Comparison of ENCODE assay signal across 8 mouse cellular contexts in genomic region chr5:139199995-139200769, GRCm38 (mm10). TPM values are rescaled to one million over a fixed set of nuclear protein-coding genes. Genes with fewer than 3 reads are reported as not detected.
DNase-seq lines count a peak whose midpoint lies in the region; ATAC-seq and TF ChIP-seq lines count a peak whose summit lies in the region.

Gene Sun1 (plus strand): TSS chr5:139200637.

- peak within 1 kb of the TSS; percentile 90 for H3K4me2 ChIP-seq in heart, embryonic 12.5 days
- H3K4me2 ChIP-seq in kidney, postnatal 0 days (ENCODE audit: low read length), result peak within 1 kb of the TSS; percentile 98
- H3K4me2 ChIP-seq in liver, embryonic 11.5 days, result peak within 1 kb of the TSS; percentile 93
- peak within 1 kb of the TSS; percentile 94 for H3K4me2 ChIP-seq in stomach, embryonic 14.5 days (replicated peaks; ENCODE audit: low read depth, low read length)

- H3K9me3 ChIP-seq in heart, embryonic 12.5 days (replicated peaks), result no peaks in the 10 kb centered on the region
- no peaks in the 10 kb centered on the region for H3K9me3 ChIP-seq in kidney, postnatal 0 days (replicated peaks; ENCODE audit: low read length)
- no peaks in the 10 kb centered on the region for H3K9me3 ChIP-seq in liver, embryonic 11.5 days (ENCODE audit: control insufficient read depth, low read length)
- no peaks in the 10 kb centered on the region for H3K9me3 ChIP-seq in stomach, embryonic 14.5 days (ENCODE audit: control insufficient read depth, low read depth, low read length)

- H3K9ac ChIP-seq in heart, embryonic 12.5 days, result peak within 1 kb of the TSS; percentile 86
- H3K9ac ChIP-seq in kidney, postnatal 0 days (ENCODE audit: low read depth, low read length), result peak within 1 kb of the TSS; percentile 83
- H3K9ac ChIP-seq in liver, embryonic 11.5 days (ENCODE audit: low read depth, low read length), result peak within 1 kb of the TSS; percentile 92
- H3K9ac ChIP-seq in stomach, embryonic 14.5 days (replicated peaks; ENCODE audit: low read depth, low read length), result peak within 1 kb of the TSS; percentile 86

- peak; percentile 83 for ATAC-seq in erythroid progenitor cell, adult 5-6 weeks (replicated peaks; ENCODE audit: low FRiP score, poor library complexity, severe bottlenecking)
- peak; percentile 96 for ATAC-seq in heart, embryonic 12.5 days (ENCODE audit: insufficient number of reproducible peaks, low FRiP score)
- ATAC-seq in kidney, postnatal 0 days (replicated peaks; ENCODE audit: low FRiP score, low read depth), result peak; percentile 100
- peak; percentile 91 for ATAC-seq in liver, embryonic 11.5 days (replicated peaks; ENCODE audit: low FRiP score)
- ATAC-seq in stomach, embryonic 14.5 days (ENCODE audit: insufficient number of reproducible peaks, insufficient read depth, low FRiP score, low read depth), result peak; percentile 99

- peak within 1 kb of the TSS; percentile 87 for H3K27ac ChIP-seq in heart, embryonic 12.5 days (ENCODE audit: poor library complexity, severe bottlenecking)
- H3K27ac ChIP-seq in kidney, postnatal 0 days, result peak within 1 kb of the TSS; percentile 88
- peak within 1 kb of the TSS; percentile 92 for H3K27ac ChIP-seq in liver, embryonic 11.5 days (ENCODE audit: low read depth, low read length)
- peak within 1 kb of the TSS; percentile 85 for H3K27ac ChIP-seq in stomach, embryonic 14.5 days (ENCODE audit: low read length)

- no peak for TF ChIP-seq CTCF in kidney, postnatal 0 days (IDR thresholded peaks at IDR 0.05; ENCODE audit: low read depth)

- peak; percentile 98 for DNase-seq in CD4-positive helper T cell, adult 2 months (ENCODE audit: low read depth, low spot score)
- peak; percentile 96 for DNase-seq in brain, embryonic 18.5 days (ENCODE audit: low read depth, low spot score)
- peak; percentile 98 for DNase-seq in kidney, postnatal 0 days (ENCODE audit: low spot score)
- DNase-seq in liver, embryonic 11.5 days (ENCODE audit: low spot score), result peak; percentile 99
- peak; percentile 98 for DNase-seq in naive thymus-derived CD4-positive, alpha-beta T cell, adult 2 months (ENCODE audit: low read depth)

- WGBS in heart, embryonic 12.5 days, result under 1% methylated on average over 63 of the region's 64 CpGs
- 1% methylated on average over 62 of the region's 64 CpGs for WGBS in kidney, postnatal 0 days
- WGBS in liver, embryonic 11.5 days, result under 1% methylated on average over 64 of the region's 64 CpGs
- 1% methylated on average over 63 of the region's 64 CpGs for WGBS in stomach, embryonic 14.5 days

- H3K36me3 ChIP-seq in heart, embryonic 12.5 days, result no peaks in the 10 kb centered on the region
- no peaks in the 10 kb centered on the region for H3K36me3 ChIP-seq in kidney, postnatal 0 days (ENCODE audit: insufficient read depth, low read length)
- H3K36me3 ChIP-seq in liver, embryonic 11.5 days (ENCODE audit: control insufficient read depth, insufficient read depth, low read length), result peaks cover 2% of the 10 kb centered on the region; the same call in 1 of the 2 replicates
- H3K36me3 ChIP-seq in stomach, embryonic 14.5 days (ENCODE audit: control insufficient read depth, insufficient read depth, low read length), result no peaks in the 10 kb centered on the region

- H3K4me1 ChIP-seq in heart, embryonic 12.5 days (replicated peaks), result peaks cover 29% of the 10 kb centered on the region
- peaks cover 13% of the 10 kb centered on the region; the same call in 1 of the 2 replicates for H3K4me1 ChIP-seq in kidney, postnatal 0 days (replicated peaks; ENCODE audit: insufficient read depth, low read length)
- peaks cover 38% of the 10 kb centered on the region for H3K4me1 ChIP-seq in liver, embryonic 11.5 days (replicated peaks; ENCODE audit: control insufficient read depth, insufficient read depth, low read length)
- peaks cover 18% of the 10 kb centered on the region for H3K4me1 ChIP-seq in stomach, embryonic 14.5 days (ENCODE audit: control insufficient read depth, insufficient read depth, low read length)

- no peaks in the 10 kb centered on the region for H3K27me3 ChIP-seq in heart, embryonic 12.5 days (replicated peaks)
- no peaks in the 10 kb centered on the region for H3K27me3 ChIP-seq in kidney, postnatal 0 days (ENCODE audit: insufficient read depth, low read length)
- H3K27me3 ChIP-seq in liver, embryonic 11.5 days (replicated peaks; ENCODE audit: control insufficient read depth, insufficient read depth, low read length), result no peaks in the 10 kb centered on the region
- no peaks in the 10 kb centered on the region for H3K27me3 ChIP-seq in stomach, embryonic 14.5 days (ENCODE audit: control insufficient read depth, insufficient read depth, low read length)

- peak within 1 kb of the TSS; percentile 70 for H3K4me3 ChIP-seq in heart, embryonic 12.5 days
- peak within 1 kb of the TSS; percentile 87 for H3K4me3 ChIP-seq in kidney, postnatal 0 days (replicated peaks; ENCODE audit: low read depth, low read length)
- peak within 1 kb of the TSS; percentile 96 for H3K4me3 ChIP-seq in liver, embryonic 11.5 days (ENCODE audit: low read depth, low read length)
- H3K4me3 ChIP-seq in stomach, embryonic 14.5 days (ENCODE audit: low read depth, low read length), result peak within 1 kb of the TSS; percentile 96

RNA-seq across cellular contexts. Expression of gene Sun1, which starts in this region (rescaled TPM):
- 77.5 and 111 TPM in 2 replicates for total RNA-seq in erythroid progenitor cell, adult 5-6 weeks (2015; ENCODE audit: low replicate concordance)
- 99.6 and 190 TPM in 2 replicates for total RNA-seq in erythroid progenitor cell, adult 5-6 weeks (2017; ENCODE audit: low replicate concordance)
- 41.8 and 42.4 TPM in 2 replicates for polyA plus RNA-seq in heart, embryonic 12.5 days (2016; fragmentation: Nextera tagmentation; extraction: Ambion mirVana)
- 35.0 and 38.6 TPM in 2 replicates for polyA plus RNA-seq in kidney, postnatal 0 days (2015; fragmentation: Nextera tagmentation; extraction: Ambion mirVana)
- 46.0 and 50.4 TPM in 2 replicates for polyA plus RNA-seq in liver, embryonic 11.5 days (2014; fragmentation: Nextera tagmentation; extraction: Ambion mirVana)
- polyA plus RNA-seq in stomach, embryonic 14.5 days (2014; fragmentation: Nextera tagmentation; extraction: Ambion mirVana), result 60.2 and 66.6 TPM in 2 replicates

Comparison
In these comparisons a context has a peak if more than half of its experiments do, and no peak if none do; other contexts are left out.
1. Peak in every context shown above with its lines: DNase-seq, ATAC-seq, H3K4me3 ChIP-seq and H3K27ac ChIP-seq.